Mouse (Mus musculus): ENCODE measurements at regions not wholly inside any gene's neighbourhood (a gene's known extent, or its start where the extent isn't known, plus 50 kb on each side); places are given as distances from the start of the nearest gene placed in this dataset.

- ATAC-seq (replicated peaks; ENCODE audit: insufficient number of reproducible peaks, low FRiP score, low TSS enrichment, low read depth), result no peak
- Histone ChIP-seq H3K4me1 (ENCODE audit: control insufficient read depth, insufficient read depth, low read length) (no peaks in the 10 kb centered on the region), H3K27ac (replicated peaks; ENCODE audit: low read depth, low read length) (no peak overlapping the region), H3K4me3 (ENCODE audit: low read depth, low read length) (no peak overlapping the region), H3K9ac (replicated peaks; ENCODE audit: low read length) (no peak overlapping the region), H3K4me2 (ENCODE audit: low read depth, low read length) (no peak overlapping the region), H3K36me3 (replicated peaks; ENCODE audit: control insufficient read depth, insufficient read depth, low read depth, low read length) (no peaks in the 10 kb centered on the region), H3K27me3 (ENCODE audit: control insufficient read depth, insufficient read depth, low read length) (no peaks in the 10 kb centered on the region), H3K9me3 (replicated peaks; ENCODE audit: control insufficient read depth, low read length) (no peaks in the 10 kb centered on the region)
- no peak for DNase-seq (ENCODE audit: low spot score)
- WGBS, result 85% methylated on average over 4 of the region's 4 CpGs
Measured at GRCm38 (mm10) chr3:40200174-40200573, 330.9 kb upstream of the Intu start.

- no peaks in the 10 kb centered on the region for H3K4me1 ChIP-seq (ENCODE audit: control insufficient read depth, insufficient read depth, low read length)
- WGBS, result 43% methylated on average over 4 of the region's 4 CpGs
- no peaks in the 10 kb centered on the region for H3K36me3 ChIP-seq (replicated peaks; ENCODE audit: control insufficient read depth, insufficient read depth, low read depth, low read length)
- no peak overlapping the region for H3K27ac ChIP-seq (replicated peaks; ENCODE audit: low read depth, low read length)
- no peak overlapping the region for H3K9ac ChIP-seq (replicated peaks; ENCODE audit: low read length)
- ATAC-seq (replicated peaks; ENCODE audit: insufficient number of reproducible peaks, low FRiP score, low TSS enrichment, low read depth) (no peak), DNase-seq (ENCODE audit: low spot score) (peak; percentile 68)
- H3K4me3 ChIP-seq (ENCODE audit: low read depth, low read length), result no peak overlapping the region
- no peaks in the 10 kb centered on the region for H3K9me3 ChIP-seq (replicated peaks; ENCODE audit: control insufficient read depth, low read length)
- H3K4me2 ChIP-seq (ENCODE audit: low read depth, low read length), result no peak overlapping the region
- no peaks in the 10 kb centered on the region for H3K27me3 ChIP-seq (ENCODE audit: control insufficient read depth, insufficient read depth, low read length)
Measured at GRCm38 (mm10) chr3:40206326-40206725, 324.8 kb upstream of the Intu start.

- H3K4me3 ChIP-seq (ENCODE audit: low read depth, low read length), result no peak overlapping the region
- no peak overlapping the region for H3K27ac ChIP-seq (replicated peaks; ENCODE audit: low read depth, low read length)
- ATAC-seq (replicated peaks; ENCODE audit: insufficient number of reproducible peaks, low FRiP score, low TSS enrichment, low read depth), result no peak
- no peaks in the 10 kb centered on the region for H3K27me3 ChIP-seq (ENCODE audit: control insufficient read depth, insufficient read depth, low read length)
- H3K9ac ChIP-seq (replicated peaks; ENCODE audit: low read length), result no peak overlapping the region
- no peaks in the 10 kb centered on the region for H3K4me1 ChIP-seq (ENCODE audit: control insufficient read depth, insufficient read depth, low read length)
- DNase-seq (ENCODE audit: low spot score), result no peak
- no peak overlapping the region for H3K4me2 ChIP-seq (ENCODE audit: low read depth, low read length)
- H3K9me3 ChIP-seq (replicated peaks; ENCODE audit: control insufficient read depth, low read length), result no peaks in the 10 kb centered on the region
- H3K36me3 ChIP-seq (replicated peaks; ENCODE audit: control insufficient read depth, insufficient read depth, low read depth, low read length), result no peaks in the 10 kb centered on the region
Measured at GRCm38 (mm10) chr3:40211793-40212192, 319.3 kb upstream of the Intu start.

- Histone ChIP-seq H3K9ac (replicated peaks; ENCODE audit: low read length) (no peak overlapping the region), H3K4me3 (ENCODE audit: low read depth, low read length) (no peak overlapping the region), H3K4me1 (ENCODE audit: control insufficient read depth, insufficient read depth, low read length) (no peaks in the 10 kb centered on the region), H3K27ac (replicated peaks; ENCODE audit: low read depth, low read length) (no peak overlapping the region), H3K9me3 (replicated peaks; ENCODE audit: control insufficient read depth, low read length) (no peaks in the 10 kb centered on the region), H3K27me3 (ENCODE audit: control insufficient read depth, insufficient read depth, low read length) (no peaks in the 10 kb centered on the region), H3K4me2 (ENCODE audit: low read depth, low read length) (no peak overlapping the region), H3K36me3 (replicated peaks; ENCODE audit: control insufficient read depth, insufficient read depth, low read depth, low read length) (no peaks in the 10 kb centered on the region)
- WGBS, result 82% methylated on average over 1 of the region's 1 CpGs
- DNase-seq (ENCODE audit: low spot score) (no peak), ATAC-seq (replicated peaks; ENCODE audit: insufficient number of reproducible peaks, low FRiP score, low TSS enrichment, low read depth) (no peak)
Measured at GRCm38 (mm10) chr3:40226772-40227171, 304.3 kb upstream of the Intu start.

- H3K27ac ChIP-seq (replicated peaks; ENCODE audit: low read depth, low read length), result no peak overlapping the region
- no peaks in the 10 kb centered on the region for H3K9me3 ChIP-seq (replicated peaks; ENCODE audit: control insufficient read depth, low read length)
- H3K4me2 ChIP-seq (ENCODE audit: low read depth, low read length), result no peak overlapping the region
- no peaks in the 10 kb centered on the region for H3K36me3 ChIP-seq (replicated peaks; ENCODE audit: control insufficient read depth, insufficient read depth, low read depth, low read length)
- ATAC-seq (replicated peaks; ENCODE audit: insufficient number of reproducible peaks, low FRiP score, low TSS enrichment, low read depth) (no peak), DNase-seq (ENCODE audit: low spot score) (no peak)
- H3K4me1 ChIP-seq (ENCODE audit: control insufficient read depth, insufficient read depth, low read length), result no peaks in the 10 kb centered on the region
- no peak overlapping the region for H3K9ac ChIP-seq (replicated peaks; ENCODE audit: low read length)
- 73% methylated on average over 4 of the region's 4 CpGs for WGBS
- H3K4me3 ChIP-seq (ENCODE audit: low read depth, low read length), result no peak overlapping the region
- H3K27me3 ChIP-seq (ENCODE audit: control insufficient read depth, insufficient read depth, low read length), result no peaks in the 10 kb centered on the region
Measured at GRCm38 (mm10) chr3:40243499-40244101, 287.5 kb upstream of the Intu start.

GRCm38 (mm10) chr3:40254376-40254775 is 276.7 kb upstream of the Intu start:
- Histone ChIP-seq H3K36me3 (replicated peaks; ENCODE audit: control insufficient read depth, insufficient read depth, low read depth, low read length) (no peaks in the 10 kb centered on the region), H3K9me3 (replicated peaks; ENCODE audit: control insufficient read depth, low read length) (no peaks in the 10 kb centered on the region), H3K27ac (replicated peaks; ENCODE audit: low read depth, low read length) (peak overlapping the region; percentile 66), H3K9ac (replicated peaks; ENCODE audit: low read length) (no peak overlapping the region), H3K4me2 (ENCODE audit: low read depth, low read length) (no peak overlapping the region), H3K4me3 (ENCODE audit: low read depth, low read length) (no peak overlapping the region), H3K27me3 (ENCODE audit: control insufficient read depth, insufficient read depth, low read length) (no peaks in the 10 kb centered on the region), H3K4me1 (ENCODE audit: control insufficient read depth, insufficient read depth, low read length) (no peaks in the 10 kb centered on the region)
- 34% methylated on average over 5 of the region's 5 CpGs for WGBS
- DNase-seq (ENCODE audit: low spot score) (peak; percentile 67), ATAC-seq (replicated peaks; ENCODE audit: insufficient number of reproducible peaks, low FRiP score, low TSS enrichment, low read depth) (no peak)

GRCm38 (mm10) chr3:40262536-40262935 is 268.6 kb upstream of the Intu start:
- H3K9ac ChIP-seq (replicated peaks; ENCODE audit: low read length), result no peak overlapping the region

GRCm38 (mm10) chr3:40267514-40267913 is 263.6 kb upstream of the Intu start:
- Histone ChIP-seq H3K4me3 (ENCODE audit: low read depth, low read length) (no peak overlapping the region), H3K27me3 (ENCODE audit: control insufficient read depth, insufficient read depth, low read length) (no peaks in the 10 kb centered on the region), H3K36me3 (replicated peaks; ENCODE audit: control insufficient read depth, insufficient read depth, low read depth, low read length) (no peaks in the 10 kb centered on the region), H3K4me1 (ENCODE audit: control insufficient read depth, insufficient read depth, low read length) (no peaks in the 10 kb centered on the region), H3K9me3 (replicated peaks; ENCODE audit: control insufficient read depth, low read length) (no peaks in the 10 kb centered on the region), H3K4me2 (ENCODE audit: low read depth, low read length) (no peak overlapping the region), H3K9ac (replicated peaks; ENCODE audit: low read length) (no peak overlapping the region), H3K27ac (replicated peaks; ENCODE audit: low read depth, low read length) (no peak overlapping the region)
- DNase-seq (ENCODE audit: low spot score) (no peak), ATAC-seq (replicated peaks; ENCODE audit: insufficient number of reproducible peaks, low FRiP score, low TSS enrichment, low read depth) (no peak)
- 91% methylated on average over 1 of the region's 1 CpGs for WGBS

More at GRCm38 (mm10) chr3:40262536-40262935, 268.6 kb upstream of the Intu start:
- H3K27ac ChIP-seq (replicated peaks; ENCODE audit: low read depth, low read length), result no peak overlapping the region
- H3K9me3 ChIP-seq (replicated peaks; ENCODE audit: control insufficient read depth, low read length), result no peaks in the 10 kb centered on the region
- H3K4me2 ChIP-seq (ENCODE audit: low read depth, low read length), result no peak overlapping the region
- no peaks in the 10 kb centered on the region for H3K36me3 ChIP-seq (replicated peaks; ENCODE audit: control insufficient read depth, insufficient read depth, low read depth, low read length)
- 81% methylated on average over 7 of the region's 7 CpGs for WGBS
- H3K4me3 ChIP-seq (ENCODE audit: low read depth, low read length), result no peak overlapping the region
- DNase-seq (ENCODE audit: low spot score) (no peak), ATAC-seq (replicated peaks; ENCODE audit: insufficient number of reproducible peaks, low FRiP score, low TSS enrichment, low read depth) (no peak)
- H3K4me1 ChIP-seq (ENCODE audit: control insufficient read depth, insufficient read depth, low read length), result no peaks in the 10 kb centered on the region
- no peaks in the 10 kb centered on the region for H3K27me3 ChIP-seq (ENCODE audit: control insufficient read depth, insufficient read depth, low read length)
